ENCODE assay signal across 8 mouse cellular contexts in the genomic region with DNA sequence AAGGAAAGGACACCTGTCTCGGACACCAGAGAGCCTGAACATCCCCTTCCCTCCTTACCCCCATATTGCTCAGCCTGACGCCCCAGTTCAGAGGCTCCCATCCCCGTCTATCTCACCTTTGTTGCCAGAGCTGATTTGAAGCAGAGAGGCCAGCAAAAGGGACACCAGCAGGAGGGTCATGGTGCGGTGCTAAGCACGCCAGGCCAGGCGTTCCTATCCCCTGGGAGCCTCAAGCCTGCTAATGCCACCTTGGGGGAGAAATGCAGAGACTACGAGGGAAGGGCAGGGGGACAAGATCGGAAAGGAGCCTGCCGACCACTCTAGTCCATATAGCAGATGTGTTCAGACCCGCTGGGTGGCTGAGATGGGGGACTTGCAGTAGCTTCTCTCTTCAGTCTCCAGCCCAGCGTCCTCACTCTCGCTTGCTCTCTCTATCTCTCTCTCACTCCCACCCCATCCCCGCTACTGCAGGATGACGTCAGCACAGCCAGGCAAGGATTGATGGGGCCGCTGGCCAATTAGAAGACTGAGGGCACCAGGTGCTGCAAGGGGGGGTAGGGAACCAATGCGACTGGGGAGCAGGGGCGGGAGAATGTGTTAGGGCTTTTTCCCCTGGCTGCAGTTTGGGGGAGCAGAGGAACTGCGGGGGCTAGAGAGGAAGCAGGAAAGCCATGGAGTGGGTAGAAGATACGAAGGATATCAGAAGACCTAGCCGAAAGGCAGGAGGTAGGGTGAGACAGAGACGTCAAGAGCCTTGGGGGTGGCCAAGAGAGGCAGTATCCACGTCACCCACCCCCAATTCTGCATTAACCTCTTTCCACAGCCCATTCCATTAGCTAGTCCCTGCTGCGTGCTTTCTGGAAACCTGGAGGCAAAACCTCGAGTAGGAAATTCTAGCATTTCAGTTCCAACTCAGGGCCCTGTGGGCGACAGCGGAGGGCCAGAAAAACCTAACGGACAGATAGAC. TPM values are rescaled to one million over a fixed set of nuclear protein-coding genes. Genes with fewer than 3 reads are reported as not detected.
DNase-seq lines count a peak whose midpoint lies in the region; ATAC-seq and TF ChIP-seq lines count a peak whose summit lies in the region.

Clstn3 (minus strand) TSS at position 490 of the 967 bp plus-strand sequence.

- WGBS in forebrain, embryonic 14.5 days, result 5% methylated on average over 27 of the region's 27 CpGs
- 2% methylated on average over 27 of the region's 27 CpGs for WGBS in olfactory bulb, adult 2 months

- intact Hi-C loops in heart, postnatal 36 days (cut with DNase I), result no loop called here

- ATAC-seq in forebrain, embryonic 14.5 days, result peak; percentile 99

- DNase-seq in ES-E14 (ENCODE audit: low read depth, low spot score), result no peak
- peak; percentile 96 for DNase-seq in cerebellum, adult 11 months
- peak; percentile 97 for DNase-seq in forebrain, embryonic 14.5 days (ENCODE audit: low spot score)
- peak; percentile 37 to 63 for DNase-seq in heart, postnatal 36 days
- DNase-seq in layer of hippocampus, adult 18-20 months (ENCODE audit: low spot score in 2 of 2), result peak; percentile 91 to 96
- peak; percentile 79 to 80 for DNase-seq in lung, adult 18-20 months
- peak; percentile 74 to 85 for DNase-seq in thymus, adult 18-20 months

- H3K27me3 ChIP-seq in forebrain, embryonic 14.5 days (replicated peaks; ENCODE audit: control insufficient read depth, insufficient read depth, low read length), result no peaks in the 10 kb centered on the region

- H3K4me2 ChIP-seq in forebrain, embryonic 14.5 days (ENCODE audit: low read length), result peak within 1 kb of the TSS; percentile 58

- peaks cover 0 to 2% of the 10 kb centered on the region in 2 experiments; a peak in 1 of 4 replicates for H3K4me1 ChIP-seq in ES-E14 (ENCODE audit: control insufficient read depth in 2 of 2, insufficient read depth in 2 of 2, low read length in 2 of 2, poor library complexity in 1 of 2)
- no peaks in the 10 kb centered on the region; the same call in 1 of the 2 replicates for H3K4me1 ChIP-seq in forebrain, embryonic 14.5 days (ENCODE audit: control insufficient read depth, insufficient read depth, low read length)
- H3K4me1 ChIP-seq in olfactory bulb, adult 2 months (ENCODE audit: control insufficient read depth, insufficient read depth, low read length), result peaks cover 30% of the 10 kb centered on the region

- no peak within 1 kb of the TSS for H3K27ac ChIP-seq in ES-E14 (ENCODE audit: insufficient read depth, low read depth, low read length, poor library complexity, severe bottlenecking)
- H3K27ac ChIP-seq in forebrain, embryonic 14.5 days (ENCODE audit: low read depth, low read length), result peak within 1 kb of the TSS; percentile 70; the same call in 1 of the 2 replicates
- peak within 1 kb of the TSS; percentile 94 for H3K27ac ChIP-seq in olfactory bulb, adult 2 months (ENCODE audit: insufficient read depth, low read depth, low read length)

- no peak for TF ChIP-seq CTCF in olfactory bulb, adult 2 months (IDR thresholded peaks at IDR 0.05; ENCODE audit: insufficient read depth, low read depth, low read length)

- H3K9me3 ChIP-seq in ES-E14 (ENCODE audit: control insufficient read depth, insufficient read depth, low read depth, low read length), result no peaks in the 10 kb centered on the region
- no peaks in the 10 kb centered on the region for H3K9me3 ChIP-seq in forebrain, embryonic 14.5 days (replicated peaks; ENCODE audit: control insufficient read depth, low read length)

- in situ Hi-C loops in ES-E14 (cut with MboI; ENCODE audit: low sequenced_read_pairs in 2 of 2, unreplicated experiment in 2 of 2), result no loop called here

- H3K4me3 ChIP-seq in ES-E14 (ENCODE audit: insufficient read depth in 1 of 2, low read depth in 1 of 2, low read length in 2 of 2, poor library complexity in 1 of 2, severe bottlenecking in 1 of 2), result peak within 1 kb of the TSS; percentile 63 to 68
- peak within 1 kb of the TSS; percentile 43 for H3K4me3 ChIP-seq in forebrain, embryonic 14.5 days (ENCODE audit: low read depth, low read length)
- H3K4me3 ChIP-seq in olfactory bulb, adult 2 months (ENCODE audit: insufficient read depth, low read depth, low read length), result peak within 1 kb of the TSS; percentile 81

- TF ChIP-seq POLR2A in olfactory bulb, adult 2 months (IDR thresholded peaks at IDR 0.05; ENCODE audit: insufficient read depth, low read depth, low read length), result peak; percentile 79

- H3K36me3 ChIP-seq in ES-E14 (ENCODE audit: control insufficient read depth, insufficient read depth, low read length, poor library complexity, severe bottlenecking), result no peaks in the 10 kb centered on the region
- H3K36me3 ChIP-seq in forebrain, embryonic 14.5 days (ENCODE audit: control insufficient read depth, insufficient read depth, low read length), result no peaks in the 10 kb centered on the region

- H3K9ac ChIP-seq in ES-E14 (ENCODE audit: insufficient read depth, low read depth, low read length, poor library complexity, severe bottlenecking), result peak within 1 kb of the TSS; percentile 58
- H3K9ac ChIP-seq in forebrain, embryonic 14.5 days (ENCODE audit: low read length), result peak within 1 kb of the TSS; percentile 72

TF ChIP-seq in ES-E14, 5 proteins besides CTCF, POLR2A, EP300 and RAD21:
- TF ChIP-seq HCFC1 (IDR thresholded peaks at IDR 0.05; ENCODE audit: borderline replicate concordance, insufficient read depth, low read length) (no peak), ZC3H11A (IDR thresholded peaks at IDR 0.05; ENCODE audit: borderline replicate concordance, low read depth, low read length) (no peak), MAFK (IDR thresholded peaks at IDR 0.05; ENCODE audit: insufficient read depth, low read depth, low read length) (no peak), ZNF384 (IDR thresholded peaks at IDR 0.05; ENCODE audit: low read depth, low read length) (no peak), CHD2 (IDR thresholded peaks at IDR 0.05; ENCODE audit: low read depth, low read length) (peak; percentile 81; the same call in 1 of the 2 replicates)

RNA-seq across cellular contexts. Expression of gene Clstn3, which starts in this region (rescaled TPM):
- 37.0 and 79.2 TPM in 2 replicates for total RNA-seq in ES-E14 (2012; rRNA removed)
- polyA plus RNA-seq in forebrain, embryonic 14.5 days (2014; fragmentation: Nextera tagmentation; extraction: Ambion mirVana), result 34.1 and 48.7 TPM in 2 replicates
- 1 to 10 TPM in 1 of 2 experiments, under 1 TPM in 1; 0.73 to 2.1 TPM for total RNA-seq in heart, postnatal 36 days (2021)
- 100 to 1,000 TPM; 269 to 293 TPM for total RNA-seq in layer of hippocampus, adult 18-20 months (2021)
- polyA plus RNA-seq in olfactory bulb, adult 2 months (2012; ENCODE audit: insufficient read depth, insufficient read length, low replicate concordance, missing spikeins), result not detected in 2 replicates

Comparison
In these comparisons a context has a peak if more than half of its experiments do, and no peak if none do; other contexts are left out.
1. RNA of gene Clstn3 (total RNA-seq): 269 to 293 TPM in layer of hippocampus, adult 18-20 months and 37.0 to 79.2 TPM in ES-E14; 0.73 to 2.1 TPM in heart, postnatal 36 days; every median in the first group is over 10 times any median in the second.
2. Peak in every context shown above with its lines, with median percentiles within 50 percentile points of each other: H3K4me3 ChIP-seq.